Mouse (Mus musculus) retina, postnatal 7 days (tissue): ENCODE measurements around the gene Rph3al.

Experiments
- DNase-seq: peaks from one replicate; pipeline ENCODE4 v3.0.0-alpha.2; 2012; ENCODE audit warnings: low read depth, low spot score

Rph3al gene

DNA sequence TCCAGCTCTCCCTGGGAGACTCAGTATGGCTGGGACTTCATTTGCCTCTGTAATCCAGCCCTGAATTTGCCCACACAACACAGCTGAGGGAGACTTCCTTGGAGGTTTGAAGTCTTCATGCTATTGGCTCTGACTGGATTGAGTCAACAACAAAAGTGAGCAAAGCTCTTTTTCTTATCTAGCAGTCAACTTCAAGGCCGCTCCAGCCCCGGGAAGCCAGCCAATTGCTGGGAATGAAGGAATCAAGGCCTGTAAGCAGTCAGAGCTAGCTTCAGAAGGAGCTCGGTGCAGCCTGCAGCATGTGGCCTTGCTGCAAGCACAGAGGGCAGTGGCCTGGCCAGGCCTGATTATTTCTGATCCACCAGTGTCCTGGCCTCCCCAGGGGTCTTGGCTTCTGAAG is 126.3 kb downstream of the Rph3al start:
- no peak for DNase-seq

GRCm38 (mm10) chr11:75810526-75810925 is 127.7 kb downstream of the Rph3al start:
- no peak for DNase-seq

DNA sequence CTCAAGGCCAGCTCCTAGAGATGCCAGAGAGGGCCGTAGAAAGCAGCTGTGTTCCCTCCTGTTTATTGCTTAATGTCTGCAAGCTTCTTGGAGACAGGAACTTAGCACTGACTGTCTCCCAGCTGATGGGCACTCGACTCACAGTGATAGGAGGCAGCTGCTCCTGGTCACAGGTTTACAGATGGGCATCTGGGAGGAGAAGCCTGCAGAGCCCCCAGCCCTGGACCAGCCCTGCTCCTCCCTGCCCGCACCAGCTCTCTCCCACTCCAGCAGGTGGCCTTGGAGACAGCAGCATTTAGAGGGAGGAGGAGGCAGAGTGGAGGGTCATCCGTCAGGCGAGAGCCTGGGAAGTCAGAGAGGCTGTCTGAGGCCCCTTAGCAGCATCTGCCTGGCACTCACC is 130.7 kb downstream of the Rph3al start:
- no peak for DNase-seq

DNA sequence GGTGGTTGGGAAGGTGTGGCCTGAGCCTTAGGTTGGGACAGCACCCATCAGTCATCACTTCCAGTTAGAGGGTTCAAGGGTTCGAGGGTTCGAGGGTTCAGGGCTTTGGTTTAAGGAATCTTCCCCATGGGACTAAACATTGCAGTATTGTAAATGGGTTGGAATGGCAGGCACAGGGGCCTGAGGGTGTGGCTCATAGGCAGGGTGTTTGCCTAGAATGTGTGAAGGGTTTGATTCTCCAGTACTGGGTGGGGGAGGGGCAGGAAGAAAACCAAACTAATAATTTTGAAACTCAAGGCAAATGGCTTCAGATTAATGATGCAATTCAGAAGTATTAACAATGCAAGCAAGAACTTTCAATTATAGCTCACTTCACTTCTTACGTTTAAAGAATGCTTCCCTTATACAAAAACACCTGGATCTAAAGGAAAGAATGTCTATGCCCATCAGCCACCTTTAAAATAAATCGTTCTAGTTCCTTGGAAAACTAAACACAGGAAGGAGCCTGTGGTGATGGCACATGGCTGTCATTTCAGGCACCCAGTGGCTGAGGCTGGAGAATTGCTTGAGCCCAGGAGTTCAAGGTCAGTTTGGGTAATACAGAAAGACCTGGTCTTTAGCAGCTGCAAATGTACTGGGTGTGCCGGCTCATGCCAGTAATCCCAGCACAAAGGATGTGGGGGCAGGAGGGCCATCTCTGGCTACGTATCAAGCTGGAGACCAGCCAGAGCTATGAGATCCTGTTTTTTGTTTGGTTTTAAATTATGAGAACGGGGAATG is 136.3 kb downstream of the Rph3al start:
- no peak for DNase-seq

DNA sequence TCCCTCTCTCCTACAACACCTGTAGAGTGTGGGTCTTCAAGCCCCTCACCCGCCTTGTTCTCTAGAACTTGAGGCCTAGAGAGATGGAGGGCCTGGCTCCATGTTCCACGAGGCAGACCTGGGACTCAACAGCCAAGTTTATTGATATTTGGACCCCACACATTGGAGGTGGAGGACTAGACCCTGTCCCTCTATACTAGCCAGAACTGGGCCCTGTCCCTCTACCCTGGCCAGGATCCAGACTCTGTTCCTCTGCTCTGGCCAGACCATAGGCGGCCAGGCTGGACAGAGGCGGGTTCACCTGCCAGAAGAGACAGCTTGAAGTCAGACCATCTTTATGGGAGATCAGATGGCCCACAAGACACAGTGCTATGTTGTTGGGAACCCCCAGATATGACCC is 136.9 kb downstream of the Rph3al start:
- no peak for DNase-seq

- no peak for DNase-seq
These were observed 141.5 kb downstream of the Rph3al start for GRCm38 (mm10) chr11:75796536-75797246.

GRCm38 (mm10) chr11:75796029-75796445 is 142.2 kb downstream of the Rph3al start, which contains the start of gene Doc2b:
Gene Doc2b, minus strand, starts transcription at chr11:75796049.
- no peak for DNase-seq

DNA sequence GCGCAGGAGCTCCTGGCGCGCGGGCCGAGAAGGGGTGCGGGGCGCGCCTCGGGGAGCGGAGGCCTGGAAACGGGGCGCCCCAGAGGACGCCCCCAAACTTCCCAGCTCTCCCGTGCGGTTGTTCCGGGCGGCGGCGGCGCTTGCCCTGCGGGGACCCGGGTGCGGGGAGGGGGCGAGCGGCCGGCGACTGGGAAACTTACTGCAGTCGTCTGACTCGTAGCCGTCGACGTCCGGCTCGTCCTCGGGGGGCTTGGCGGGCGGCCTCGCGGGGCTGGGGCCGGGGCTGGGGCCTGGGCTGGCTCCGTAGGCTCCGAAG is 142.9 kb downstream of the Rph3al start:
- DNase-seq = no peak

DNA sequence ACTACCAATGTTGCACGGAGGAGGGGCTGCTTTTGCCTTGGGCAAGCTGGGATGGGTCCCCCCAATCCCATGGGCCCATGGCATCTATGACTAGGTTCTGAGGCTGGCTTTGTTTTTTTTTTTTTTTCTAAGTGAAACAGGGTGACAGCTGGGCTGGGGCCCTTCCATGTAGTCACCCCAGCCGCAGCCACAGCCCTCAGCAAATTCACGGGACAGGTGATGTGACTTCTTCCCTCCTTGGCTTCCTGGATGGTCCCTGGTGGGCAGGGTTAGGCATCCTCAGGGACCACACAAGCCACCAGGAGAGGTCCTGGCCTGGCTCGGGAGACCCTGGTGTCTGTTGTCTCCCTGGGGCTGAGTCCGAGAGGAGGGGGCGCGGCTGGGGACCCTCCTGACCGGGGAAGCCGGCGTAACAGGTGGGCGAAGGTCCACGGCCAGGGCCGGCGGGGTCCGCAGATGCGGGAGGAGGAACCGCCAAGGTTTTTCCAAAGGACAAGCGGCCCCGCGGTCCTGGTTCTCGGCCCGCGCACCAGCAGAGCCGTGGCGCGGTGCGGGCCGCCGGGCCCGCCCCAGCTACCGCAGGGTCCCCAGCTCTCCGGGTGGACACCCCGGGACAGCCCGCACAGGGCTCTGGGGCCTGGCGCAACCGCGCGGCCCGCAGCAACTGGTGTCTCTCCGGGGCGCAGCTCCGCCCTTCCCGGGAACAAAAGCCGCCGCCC is 143.5 kb downstream of the Rph3al start:
- no peak for DNase-seq

- no peak for DNase-seq
These were observed 144.9 kb downstream of the Rph3al start for GRCm38 (mm10) chr11:75793351-75793750.

- no peak for DNase-seq
These were observed 145.7 kb downstream of the Rph3al start for GRCm38 (mm10) chr11:75792535-75792934.

GRCm38 (mm10) chr11:75785897-75786296 is 152.3 kb downstream of the Rph3al start:
- no peak for DNase-seq

- no peak for DNase-seq
These were observed 154.4 kb downstream of the Rph3al start for GRCm38 (mm10) chr11:75783799-75784198.

- peak; percentile 64 for DNase-seq
These were observed 156.3 kb downstream of the Rph3al start for GRCm38 (mm10) chr11:75781919-75782318.
